Mouse (Mus musculus) lung, postnatal 0 days (tissue): ENCODE measurements at regions not wholly inside any gene's neighbourhood (a gene's known extent, or its start where the extent isn't known, plus 50 kb on each side); places are given as distances from the start of the nearest gene placed in this dataset.

Source experiments
- CTCF ChIP-seq: IDR thresholded peaks from 2 replicates; pipeline ENCODE4 v1.5.1; 2016; ENCODE audit warnings: antibody characterized with exemption, mild to moderate bottlenecking
- EP300 ChIP-seq: IDR thresholded peaks from 2 replicates; pipeline ENCODE4 v1.6.1; 2016; ENCODE audit warnings: antibody characterized with exemption, mild to moderate bottlenecking, control low read depth

DNA sequence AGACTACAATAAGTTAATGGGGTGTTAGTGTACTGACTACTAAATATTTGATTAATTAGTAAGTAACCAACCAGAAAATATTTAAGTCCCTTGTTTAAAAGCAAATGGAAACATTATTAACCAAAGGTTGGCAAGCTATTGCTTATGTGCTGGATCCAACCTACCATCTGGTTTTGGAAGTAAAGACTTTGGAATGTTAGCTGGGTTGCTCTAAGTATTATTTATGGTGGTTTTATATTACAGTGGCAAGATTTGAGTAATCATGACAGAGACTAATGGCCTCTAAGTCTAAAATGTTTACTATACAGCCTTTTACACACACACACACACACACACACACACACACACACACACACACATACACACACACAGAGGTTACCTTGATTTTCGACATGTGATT lies 86.1 kb upstream of the Ghr start:
- TF ChIP-seq CTCF (no peak), EP300 (no peak)
